Mouse (Mus musculus) neural tube, embryonic 15.5 days (tissue): Measurements from ENCODE around the gene Cryaa. TPM values are rescaled to one million over a fixed set of nuclear protein-coding genes. Genes with fewer than 3 reads are reported as not detected.

Source experiments
- ATAC-seq: fragments of 200-750 bp; cut with Nextera tagmentation; 2 replicates; pipeline ENCODE4 v1.8.0; 2017; ENCODE audit warnings: mild to moderate bottlenecking, moderate TSS enrichment, moderate library complexity; ENCODE audit not compliant: low FRiP score
- H3K27ac ChIP-seq: fragments of 300-500 bp; sonication (generic); replicated peaks from 2 replicates; pipeline ENCODE4 v1.5.1; 2015; ENCODE audit warnings: mild to moderate bottlenecking, inconsistent platforms
- H3K27me3 ChIP-seq: fragments of 300-500 bp; sonication (generic); replicated peaks from 2 replicates; pipeline ENCODE4 v1.6.1; 2015; ENCODE audit warnings: inconsistent platforms
- H3K36me3 ChIP-seq: fragments of 300-500 bp; sonication (generic); 2 replicates; pipeline ENCODE4 v1.6.1; 2015; ENCODE audit warnings: inconsistent platforms
- H3K4me1 ChIP-seq: fragments of 300-500 bp; sonication (generic); 2 replicates; pipeline ENCODE4 v1.6.1; 2015; ENCODE audit warnings: inconsistent platforms
- H3K4me2 ChIP-seq: fragments of 300-500 bp; sonication (generic); 2 replicates; pipeline ENCODE4 v1.6.1; 2015; ENCODE audit warnings: inconsistent platforms, mild to moderate bottlenecking, moderate library complexity
- H3K4me3 ChIP-seq: fragments of 300-500 bp; sonication (generic); replicated peaks from 2 replicates; pipeline ENCODE4 v1.5.1; 2015; ENCODE audit warnings: mild to moderate bottlenecking, inconsistent platforms
- H3K9ac ChIP-seq: fragments of 300-500 bp; sonication (generic); replicated peaks from 2 replicates; pipeline ENCODE4 v1.6.1; 2015; ENCODE audit warnings: mild to moderate bottlenecking, inconsistent platforms
- H3K9me3 ChIP-seq: fragments of 300-500 bp; sonication (generic); replicated peaks from 2 replicates; pipeline ENCODE4 v1.6.1; 2016; ENCODE audit warnings: inconsistent platforms
- WGBS: fragments of 180-500 bp; shearing (Covaris S2); methylation state at CpG from one replicate; pipeline ENCODE4 v1.1.7; 2015; ENCODE audit warnings: mixed read lengths; 5-methylcytosine and 5-hydroxymethylcytosine counted together
- polyA plus RNA-seq: library from polyadenylated mRNA; unstranded; fragments of >200 nt; fragmentation: Nextera tagmentation; extraction: Ambion mirVana; gene quantifications from 2 replicates; pipeline ENCODE4 v1.2.1, GENCODE M21; 2015

The Cryaa gene
- polyA plus RNA-seq, 1 experiment from 2014 or later = 0.14 TPM

DNA sequence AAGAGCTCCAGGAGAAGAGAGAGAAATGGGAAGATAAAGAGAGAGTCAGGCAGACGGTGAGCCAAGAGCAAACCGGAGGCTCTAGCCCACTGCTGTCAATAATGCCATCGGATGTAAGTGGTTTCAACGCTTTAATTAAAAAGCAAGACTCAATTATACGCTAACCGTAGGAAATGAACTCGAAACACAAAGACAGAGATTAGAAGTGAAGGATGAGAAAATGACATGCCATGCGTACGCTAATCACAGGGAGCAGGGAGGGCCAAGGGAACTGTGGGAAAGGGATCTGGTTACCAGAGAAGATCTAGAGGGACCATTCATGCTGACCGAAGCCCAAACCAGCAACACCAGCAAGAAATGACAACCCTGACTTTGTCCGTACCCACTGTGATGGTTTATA is 37.4 kb downstream of the Cryaa start:
- no peak overlapping the region for H3K27ac ChIP-seq
- H3K4me2 ChIP-seq = no peak overlapping the region
- no peaks in the 10 kb centered on the region for H3K4me1 ChIP-seq
- no peaks in the 10 kb centered on the region for H3K27me3 ChIP-seq
- no peaks in the 10 kb centered on the region for H3K9me3 ChIP-seq
- no peak overlapping the region for H3K9ac ChIP-seq
- no peak overlapping the region for H3K4me3 ChIP-seq
- no peak for ATAC-seq
- whole genome bisulfite sequencing = 73% methylated on average over 11 of the region's 11 CpGs
- no peaks in the 10 kb centered on the region for H3K36me3 ChIP-seq

DNA sequence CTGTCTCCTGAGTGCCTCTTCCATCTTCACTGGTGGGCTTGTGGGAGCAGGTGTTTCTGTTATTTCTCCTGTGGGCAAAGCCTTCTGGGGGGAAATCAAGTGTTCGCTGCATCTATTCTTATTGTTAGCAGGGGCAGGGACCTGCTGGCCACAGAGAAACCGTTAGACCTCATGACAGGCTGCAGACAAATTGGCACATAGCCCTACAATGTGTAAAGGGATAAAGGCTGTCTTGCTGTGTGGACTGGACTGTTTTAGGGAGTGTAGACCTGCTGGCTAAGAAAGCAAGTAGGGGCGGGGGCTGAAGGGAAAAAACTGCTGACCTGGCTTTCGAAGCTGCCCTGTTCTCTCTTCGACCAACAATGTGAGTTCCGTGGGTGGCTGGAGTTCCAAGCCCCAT is 44.0 kb downstream of the Cryaa start:
- no peak for ATAC-seq
- H3K27me3 ChIP-seq = no peaks in the 10 kb centered on the region
- peaks cover 8% of the 10 kb centered on the region; the same call in 1 of the 2 replicates for H3K4me1 ChIP-seq
- no peaks in the 10 kb centered on the region for H3K9me3 ChIP-seq
- H3K9ac ChIP-seq = no peak overlapping the region
- H3K4me2 ChIP-seq = no peak overlapping the region
- no peak overlapping the region for H3K27ac ChIP-seq
- no peak overlapping the region for H3K4me3 ChIP-seq
- WGBS = 66% methylated on average over 6 of the region's 6 CpGs
- H3K36me3 ChIP-seq = no peaks in the 10 kb centered on the region

DNA sequence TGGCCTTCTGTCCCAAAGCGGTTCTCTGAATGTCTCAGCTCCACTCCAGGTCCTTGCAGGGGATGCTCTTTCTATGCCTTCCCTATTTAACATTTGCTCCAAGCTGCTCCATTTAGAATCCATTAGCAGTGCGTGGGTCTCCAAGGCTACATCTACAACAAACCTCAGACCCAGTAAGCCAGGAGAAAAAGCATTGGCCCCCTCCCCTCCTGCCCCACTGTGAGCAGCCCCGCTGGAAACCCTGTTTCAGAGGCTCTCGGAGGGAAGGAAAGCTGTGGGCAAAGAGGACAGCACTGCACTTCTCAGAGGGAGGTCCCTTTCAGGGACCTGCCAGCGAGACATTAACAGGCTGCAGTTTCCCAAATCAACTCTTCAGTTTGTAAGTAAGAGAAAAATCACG is 47.8 kb downstream of the Cryaa start:
- Histone ChIP-seq H3K9ac (no peak overlapping the region), H3K27ac (no peak overlapping the region), H3K27me3 (no peaks in the 10 kb centered on the region), H3K36me3 (no peaks in the 10 kb centered on the region), H3K4me2 (no peak overlapping the region), H3K9me3 (no peaks in the 10 kb centered on the region), H3K4me1 (peaks cover 8% of the 10 kb centered on the region; the same call in 1 of the 2 replicates), H3K4me3 (no peak overlapping the region)
- 30% methylated on average over 6 of the region's 6 CpGs for WGBS
- no peak for ATAC-seq

DNA sequence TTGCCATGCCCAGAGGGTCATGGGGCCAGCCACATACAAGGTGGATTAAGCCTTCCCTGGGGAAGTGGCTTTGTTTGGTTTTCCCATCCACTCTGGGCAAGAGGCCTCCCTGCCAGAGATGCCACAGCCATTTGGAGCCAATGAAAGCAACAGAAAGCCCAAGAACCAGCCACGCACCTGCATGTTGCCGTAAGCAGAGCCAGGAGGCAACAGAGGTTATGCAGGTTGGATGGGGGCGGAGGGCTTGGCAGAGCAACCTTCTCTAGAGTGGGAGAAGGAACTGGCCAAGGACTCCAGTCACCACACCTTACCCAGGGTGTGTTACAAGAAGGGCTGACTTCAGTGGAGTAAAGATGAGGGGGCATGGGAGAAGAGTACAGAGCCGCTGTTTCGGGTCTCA is 48.6 kb downstream of the Cryaa start:
- H3K27ac ChIP-seq = no peak overlapping the region
- H3K9ac ChIP-seq = no peak overlapping the region
- peaks cover 8% of the 10 kb centered on the region; the same call in 1 of the 2 replicates for H3K4me1 ChIP-seq
- WGBS = 94% methylated on average over 5 of the region's 5 CpGs
- no peaks in the 10 kb centered on the region for H3K9me3 ChIP-seq
- H3K4me3 ChIP-seq = no peak overlapping the region
- no peak overlapping the region for H3K4me2 ChIP-seq
- H3K36me3 ChIP-seq = no peaks in the 10 kb centered on the region
- H3K27me3 ChIP-seq = no peaks in the 10 kb centered on the region
- no peak for ATAC-seq

DNA sequence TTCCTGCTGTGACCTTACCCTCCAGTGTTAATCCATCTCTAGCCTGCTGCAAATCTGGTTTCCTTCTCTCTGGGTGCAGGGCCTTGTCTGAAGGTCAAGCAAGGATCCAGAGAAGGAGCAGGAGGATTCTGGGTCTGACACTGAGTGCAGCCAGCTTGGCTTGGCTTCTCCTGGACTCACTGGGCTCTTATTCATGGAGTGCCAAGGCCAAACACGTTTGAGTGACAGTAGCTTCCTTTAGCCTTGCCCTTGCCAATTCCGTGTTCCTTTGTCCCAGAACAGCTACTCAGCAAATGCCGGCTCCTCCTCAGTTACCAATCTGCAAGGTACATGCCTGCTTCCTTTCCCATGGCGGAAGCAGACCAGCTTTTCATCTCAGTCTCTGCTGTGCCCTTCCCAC is 49.6 kb downstream of the Cryaa start:
- no peak for ATAC-seq
- no peaks in the 10 kb centered on the region for H3K36me3 ChIP-seq
- no peak overlapping the region for H3K9ac ChIP-seq
- no peak overlapping the region for H3K4me2 ChIP-seq
- no peaks in the 10 kb centered on the region for H3K27me3 ChIP-seq
- 60% methylated on average over 4 of the region's 4 CpGs for WGBS
- H3K9me3 ChIP-seq = no peaks in the 10 kb centered on the region
- peaks cover 5% of the 10 kb centered on the region; the same call in 1 of the 2 replicates for H3K4me1 ChIP-seq
- H3K27ac ChIP-seq = no peak overlapping the region
- H3K4me3 ChIP-seq = no peak overlapping the region

DNA sequence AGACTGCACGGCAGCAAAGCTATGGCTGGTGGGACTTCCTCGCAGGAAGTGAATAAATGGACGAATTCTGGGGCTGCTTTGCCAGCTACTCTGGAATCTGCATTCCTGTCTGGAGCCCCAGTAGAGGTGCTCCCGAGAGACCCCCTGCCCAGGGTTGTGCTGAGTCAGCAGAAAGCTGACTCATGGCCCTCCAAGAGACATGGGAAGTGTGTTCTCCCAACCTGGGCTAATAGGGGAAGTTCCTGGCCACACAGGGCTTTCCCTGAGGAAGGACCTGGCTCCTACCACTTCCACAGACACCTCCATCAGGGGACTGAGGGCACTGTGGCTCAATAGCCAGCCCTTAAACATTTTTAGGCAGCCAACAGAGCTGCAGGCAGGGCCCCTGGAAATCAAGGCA is 50.4 kb downstream of the Cryaa start:
- H3K27me3 ChIP-seq = no peaks in the 10 kb centered on the region
- no peak overlapping the region for H3K4me3 ChIP-seq
- H3K9me3 ChIP-seq = no peaks in the 10 kb centered on the region
- H3K4me2 ChIP-seq = no peak overlapping the region
- no peaks in the 10 kb centered on the region for H3K36me3 ChIP-seq
- no peak overlapping the region for H3K9ac ChIP-seq
- no peak overlapping the region for H3K27ac ChIP-seq
- no peak for ATAC-seq
- WGBS = 68% methylated on average over 4 of the region's 4 CpGs
- H3K4me1 ChIP-seq = peaks cover 5% of the 10 kb centered on the region; the same call in 1 of the 2 replicates

DNA sequence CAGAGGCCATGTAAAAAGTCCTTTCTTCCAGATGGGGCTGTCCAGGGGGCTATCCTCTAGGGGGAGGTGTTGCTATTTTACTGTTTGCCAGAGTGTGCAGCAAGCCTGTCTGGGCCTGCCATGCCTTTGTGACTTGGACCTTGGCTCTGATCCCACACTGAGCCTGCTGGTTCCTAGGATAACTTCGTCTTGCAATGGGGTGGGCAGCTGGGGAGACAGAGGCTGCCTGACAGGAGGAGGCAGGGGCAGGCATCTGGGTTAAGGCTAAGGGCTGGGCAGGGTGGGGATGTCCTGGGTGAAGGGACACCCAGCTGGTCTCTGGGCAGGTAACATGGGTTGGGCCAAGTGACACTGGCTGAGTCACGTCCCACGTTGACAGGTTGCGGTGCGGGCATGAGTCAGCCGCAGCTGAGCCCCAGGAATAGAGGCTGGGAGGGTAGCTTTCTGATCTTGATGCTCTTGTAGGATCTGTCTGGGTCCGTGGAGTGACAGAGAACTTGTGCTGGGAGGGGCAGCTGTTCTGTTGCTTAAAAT is 51.4 kb downstream of the Cryaa start:
- H3K4me3 ChIP-seq = no peak overlapping the region
- peaks cover 5% of the 10 kb centered on the region; the same call in 1 of the 2 replicates for H3K4me1 ChIP-seq
- no peaks in the 10 kb centered on the region for H3K9me3 ChIP-seq
- H3K36me3 ChIP-seq = no peaks in the 10 kb centered on the region
- no peak for ATAC-seq
- H3K27ac ChIP-seq = no peak overlapping the region
- 68% methylated on average over 7 of the region's 7 CpGs for WGBS
- H3K27me3 ChIP-seq = no peaks in the 10 kb centered on the region
- no peak overlapping the region for H3K9ac ChIP-seq
- H3K4me2 ChIP-seq = no peak overlapping the region

DNA sequence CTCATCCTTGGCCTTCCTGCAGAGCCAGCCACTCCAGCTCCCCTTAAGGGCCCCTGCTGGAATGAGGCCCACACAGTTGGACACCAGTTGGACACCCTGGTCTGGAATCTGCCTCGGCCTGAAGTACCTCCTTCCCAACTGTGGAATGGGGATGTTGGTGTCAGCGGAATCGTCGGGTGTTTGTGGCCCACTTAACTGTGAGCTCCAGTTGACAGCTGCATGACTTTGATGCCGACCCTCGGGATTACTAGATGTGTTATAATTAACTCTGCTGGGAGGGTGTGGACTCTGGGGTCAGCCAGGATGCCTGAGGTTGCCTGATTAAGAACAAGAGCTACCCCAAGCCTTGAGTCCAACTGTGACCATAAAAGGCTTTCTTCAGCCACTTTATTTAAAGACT is 53.4 kb downstream of the Cryaa start:
- no peak overlapping the region for H3K27ac ChIP-seq
- no peak overlapping the region for H3K9ac ChIP-seq
- ATAC-seq = no peak
- H3K4me1 ChIP-seq = no peaks in the 10 kb centered on the region
- no peak overlapping the region for H3K4me3 ChIP-seq
- H3K9me3 ChIP-seq = no peaks in the 10 kb centered on the region
- H3K27me3 ChIP-seq = no peaks in the 10 kb centered on the region
- WGBS = 64% methylated on average over 6 of the region's 6 CpGs
- H3K36me3 ChIP-seq = no peaks in the 10 kb centered on the region
- no peak overlapping the region for H3K4me2 ChIP-seq

Other genes starting within 250 kb of the Cryaa start
- 32.7 and 34.2 TPM in 2 replicates for gene Wdr4, start 157.8 kb upstream of the Cryaa start, polyA plus RNA-seq
- 435 and 492 TPM in 2 replicates for gene Ndufv3, start 157.7 kb upstream of the Cryaa start, polyA plus RNA-seq
- 42.7 and 43.4 TPM in 2 replicates for gene Pknox1, start 113.1 kb upstream of the Cryaa start, polyA plus RNA-seq
- 12.0 and 12.4 TPM in 2 replicates for gene Cbs, start 40.6 kb upstream of the Cryaa start, polyA plus RNA-seq
- 176 and 225 TPM in 2 replicates for gene U2af1, start 18.9 kb upstream of the Cryaa start, polyA plus RNA-seq
- gene Sik1, start 178.0 kb downstream of the Cryaa start, polyA plus RNA-seq = 18.4 and 20.7 TPM in 2 replicates